Mouse (Mus musculus) kidney, postnatal 4 days (tissue): ENCODE measurements around the gene BC004004.
"Not testable (repeated sequence)": the region's sequence is repeated elsewhere in the genome, so short reads cannot be mapped to it uniquely, and the experiment has no call there.

ENCODE experiments used
- DNase-seq, 2 experiments: peaks; one replicate each; pipeline ENCODE4 v3.0.0; 2021; ENCODE audit warnings: mixed read lengths in 2 of 2

Gene BC004004

GRCm38 (mm10) chr17:29301421-29301820 lies 32.8 kb downstream of the BC004004 start:
- peak in 1 of 2 experiments; percentile 41 for DNase-seq

GRCm38 (mm10) chr17:29302149-29302548 lies 33.6 kb downstream of the BC004004 start:
- peak in 1 of 2 experiments; percentile 72 for DNase-seq

GRCm38 (mm10) chr17:29303087-29303486 lies 34.5 kb downstream of the BC004004 start:
- DNase-seq, result peak in 1 of 2 experiments; percentile 74

- DNase-seq, result no peak
Observed at GRCm38 (mm10) chr17:29303856-29304255, 35.3 kb downstream of the BC004004 start.

GRCm38 (mm10) chr17:29304376-29305057 lies 35.9 kb downstream of the BC004004 start:
- peak in 1 of 2 experiments; percentile 31 for DNase-seq

- peak in 1 of 2 experiments; percentile 61 for DNase-seq
Observed at GRCm38 (mm10) chr17:29305058-29305806, 36.6 kb downstream of the BC004004 start.

- peak in 1 of 2 experiments; percentile 35 for DNase-seq
Observed at GRCm38 (mm10) chr17:29305871-29306270, 37.3 kb downstream of the BC004004 start.

- DNase-seq, result no peak
Observed at GRCm38 (mm10) chr17:29310056-29310623, 41.6 kb downstream of the BC004004 start.

- DNase-seq, result no peak
Observed at GRCm38 (mm10) chr17:29311602-29312001, 43.0 kb downstream of the BC004004 start.

- no peak for DNase-seq
Observed at GRCm38 (mm10) chr17:29312082-29312481, 43.5 kb downstream of the BC004004 start.

- no peak for DNase-seq
Observed at GRCm38 (mm10) chr17:29313300-29313699, 44.7 kb downstream of the BC004004 start.

GRCm38 (mm10) chr17:29315672-29316465 lies 47.3 kb downstream of the BC004004 start:
- DNase-seq, result peak in 1 of 2 experiments; percentile 55

GRCm38 (mm10) chr17:29316891-29317290 lies 48.3 kb downstream of the BC004004 start:
- no peak for DNase-seq

- DNase-seq, result not testable (repeated sequence)
Observed at GRCm38 (mm10) chr17:29317380-29317779, 48.8 kb downstream of the BC004004 start, which contains the start of gene Pi16. TSS of gene Pi16 (plus strand) at chr17:29317680.

GRCm38 (mm10) chr17:29318731-29319250 lies 50.2 kb downstream of the BC004004 start:
- no peak for DNase-seq

- no peak for DNase-seq
Observed at GRCm38 (mm10) chr17:29319476-29319875, 50.9 kb downstream of the BC004004 start.

GRCm38 (mm10) chr17:29319881-29320639 lies 51.5 kb downstream of the BC004004 start:
- no peak for DNase-seq

- DNase-seq, result no peak
Observed at GRCm38 (mm10) chr17:29321765-29322602, 53.4 kb downstream of the BC004004 start.

- DNase-seq, result peak; percentile 71 to 81
Observed at GRCm38 (mm10) chr17:29322603-29322962, 54.0 kb downstream of the BC004004 start.

GRCm38 (mm10) chr17:29323625-29324024 lies 55.0 kb downstream of the BC004004 start:
- no peak for DNase-seq

GRCm38 (mm10) chr17:29325831-29326230 lies 57.2 kb downstream of the BC004004 start:
- DNase-seq, result no peak
